Mouse (Mus musculus) embryonic facial prominence, embryonic 15.5 days (tissue): ENCODE measurements at regions not wholly inside any gene's neighbourhood (a gene's known extent, or its start where the extent isn't known, plus 50 kb on each side); places are given as distances from the start of the nearest gene placed in this dataset.

Experiments used
- ATAC-seq: fragments of 200-750 bp; cut with Nextera tagmentation; 2 replicates; pipeline ENCODE4 v1.8.0; 2017; ENCODE audit warnings: low read depth, moderate TSS enrichment; ENCODE audit not compliant: insufficient number of reproducible peaks, low FRiP score, low TSS enrichment
- H3K27ac ChIP-seq: fragments of 300-500 bp; sonication (generic); replicated peaks from 2 replicates; pipeline ENCODE4 v1.5.1; 2015; ENCODE audit warnings: mild to moderate bottlenecking, inconsistent platforms
- H3K27me3 ChIP-seq: fragments of 300-500 bp; sonication (generic); 2 replicates; pipeline ENCODE4 v1.6.1; 2015; ENCODE audit warnings: inconsistent platforms
- H3K36me3 ChIP-seq: fragments of 300-500 bp; sonication (generic); 2 replicates; pipeline ENCODE4 v1.6.1; 2015; ENCODE audit warnings: mild to moderate bottlenecking, inconsistent platforms
- H3K4me1 ChIP-seq: fragments of 300-500 bp; sonication (generic); 2 replicates; pipeline ENCODE4 v1.6.1; 2015; ENCODE audit warnings: inconsistent platforms
- H3K4me2 ChIP-seq: fragments of 300-500 bp; sonication (generic); replicated peaks from 2 replicates; pipeline ENCODE4 v1.6.1; 2015; ENCODE audit warnings: mild to moderate bottlenecking, inconsistent platforms
- H3K4me3 ChIP-seq: fragments of 300-500 bp; sonication (generic); replicated peaks from 2 replicates; pipeline ENCODE4 v1.5.1; 2015; ENCODE audit warnings: mild to moderate bottlenecking, inconsistent platforms
- H3K9ac ChIP-seq: fragments of 300-500 bp; sonication (generic); 2 replicates; pipeline ENCODE4 v1.6.1; 2015; ENCODE audit warnings: inconsistent platforms
- H3K9me3 ChIP-seq: fragments of 300-500 bp; sonication (generic); replicated peaks from 2 replicates; pipeline ENCODE4 v1.6.1; 2016; ENCODE audit warnings: inconsistent platforms
- WGBS: fragments of 180-500 bp; shearing (Covaris S2); methylation state at CpG from one replicate; pipeline ENCODE4 v1.1.7; 2015; 5-methylcytosine and 5-hydroxymethylcytosine counted together

DNA sequence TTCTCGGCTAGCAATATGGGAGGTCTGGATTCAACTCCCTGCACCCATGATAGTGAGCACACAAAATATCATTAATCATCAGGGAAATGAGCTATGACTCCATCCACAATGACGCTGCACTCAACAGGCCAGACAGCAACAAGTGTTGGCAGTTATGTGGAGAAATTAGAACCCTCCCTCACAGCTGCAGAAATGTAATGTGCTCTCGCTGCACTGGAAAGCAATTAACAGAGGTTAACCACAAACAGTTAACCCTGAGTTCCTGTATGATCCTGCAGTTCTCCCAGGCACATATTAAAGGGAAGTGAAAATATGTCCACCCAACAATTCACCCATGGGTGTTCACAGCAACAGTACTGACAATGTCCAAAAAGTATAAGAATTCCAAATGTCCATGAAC, 54.0 kb upstream of the Jade2 start:
- no peak overlapping the region for H3K9ac ChIP-seq
- no peak overlapping the region for H3K4me2 ChIP-seq
- no peaks in the 10 kb centered on the region for H3K27me3 ChIP-seq
- 66% methylated on average over 3 of the region's 3 CpGs for WGBS
- H3K4me3 ChIP-seq = no peak overlapping the region
- H3K9me3 ChIP-seq = no peaks in the 10 kb centered on the region
- H3K4me1 ChIP-seq = peaks cover 12% of the 10 kb centered on the region
- H3K36me3 ChIP-seq = no peaks in the 10 kb centered on the region
- no peak for ATAC-seq
- no peak overlapping the region for H3K27ac ChIP-seq

DNA sequence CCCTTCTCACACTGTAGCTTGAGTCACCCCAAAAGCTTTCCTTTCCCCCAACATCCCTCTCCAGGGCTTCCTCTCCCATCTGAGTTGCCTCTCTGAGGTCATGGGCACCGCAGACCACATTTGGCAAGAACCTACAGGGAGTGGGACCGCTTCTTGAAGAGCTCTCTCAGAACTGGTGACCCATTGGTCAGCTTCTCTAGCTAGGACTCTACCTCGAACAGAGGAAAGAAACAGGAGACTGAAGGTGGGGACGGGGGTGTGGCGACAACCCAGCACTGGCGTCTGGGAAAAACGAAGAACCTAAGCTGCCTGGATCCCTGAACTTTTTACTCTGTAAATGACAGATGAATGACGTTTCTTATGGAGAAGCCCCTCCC, 51.8 kb upstream of the Cdkn2aipnl start:
- Histone ChIP-seq H3K9ac (0 out of 2 replicates have a peak overlapping the region, but pooled peaks have one; percentile 2), H3K4me3 (peak overlapping the region; percentile 30; the same call in 1 of the 2 replicates), H3K9me3 (no peaks in the 10 kb centered on the region), H3K4me1 (peaks cover 19% of the 10 kb centered on the region), H3K27me3 (no peaks in the 10 kb centered on the region), H3K4me2 (peak overlapping the region; percentile 63), H3K27ac (peak overlapping the region; percentile 80; the same call in 1 of the 2 replicates), H3K36me3 (no peaks in the 10 kb centered on the region)
- 0 out of 2 replicates have a peak, but pooled peaks have one; percentile 5 for ATAC-seq
- WGBS = 13% methylated on average over 8 of the region's 8 CpGs

DNA sequence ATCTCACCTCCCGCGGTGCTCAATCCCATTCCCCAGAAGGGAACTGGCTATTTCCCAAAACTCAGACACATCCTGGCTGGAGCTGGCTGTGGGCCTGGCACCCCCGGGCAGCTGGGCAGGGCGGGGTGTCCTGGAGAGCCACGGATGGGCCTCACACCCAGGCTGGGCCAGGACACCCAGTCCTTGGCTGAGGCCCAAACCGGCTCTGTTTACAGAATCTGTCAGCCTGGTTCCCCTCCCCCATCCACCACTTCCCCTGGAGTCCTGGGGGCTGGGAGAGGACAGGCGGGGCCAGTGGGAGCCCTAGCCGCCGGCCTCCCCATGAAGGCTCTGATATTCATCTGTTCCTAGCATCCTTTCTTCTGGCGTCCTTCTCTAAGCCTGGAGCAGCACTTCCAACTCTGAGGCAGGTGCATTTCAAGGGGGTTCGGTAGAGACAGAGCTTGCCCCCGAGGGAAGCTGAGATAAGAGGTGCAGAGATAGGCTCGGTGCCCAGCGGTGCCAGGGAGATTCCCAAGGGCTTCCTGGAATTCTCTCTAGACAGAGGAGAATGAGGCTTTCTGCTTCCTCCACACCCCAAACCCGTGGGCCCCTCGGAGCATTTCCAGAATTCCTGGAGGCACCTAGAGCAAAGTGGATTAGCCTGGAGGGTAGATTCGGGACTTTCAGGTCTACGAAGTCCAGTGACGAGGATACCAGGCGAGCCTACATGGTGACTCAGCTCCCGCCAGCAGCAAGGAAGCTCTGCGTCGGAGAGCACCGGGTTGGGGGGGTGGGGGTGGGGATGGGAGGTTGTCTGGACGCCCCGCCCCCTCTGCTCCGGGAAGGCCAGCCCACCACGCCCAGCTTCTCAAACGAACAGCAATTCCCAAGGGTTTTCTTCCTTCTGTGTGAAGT, 51.2 kb upstream of the Cdkn2aipnl start:
- Histone ChIP-seq H3K27me3 (no peaks in the 10 kb centered on the region), H3K36me3 (no peaks in the 10 kb centered on the region), H3K4me3 (peak overlapping the region; percentile 30), H3K4me1 (peaks cover 19% of the 10 kb centered on the region), H3K27ac (peak overlapping the region; percentile 80), H3K4me2 (peak overlapping the region; percentile 63), H3K9ac (0 out of 2 replicates have a peak overlapping the region, but pooled peaks have one; percentile 2), H3K9me3 (no peaks in the 10 kb centered on the region)
- ATAC-seq = peak; percentile 83
- WGBS = under 1% methylated on average over 29 of the region's 29 CpGs
